Mouse (Mus musculus) gastrocnemius, adult 18-20 months (tissue): ENCODE data around the gene Gal. TPM values are rescaled to one million over a fixed set of nuclear protein-coding genes. Genes with fewer than 3 reads are reported as not detected.

Source experiments
- DNase-seq: peaks from one replicate; pipeline ENCODE4 v3.0.0; 2021; ENCODE audit warnings: low spot score
- long read RNA-seq, 2 experiments: library from polyadenylated mRNA; stranded (forward); transcript quantifications; one replicate each; pipeline ENCODE4 v2.0.0; 2021
- total RNA-seq, 2 experiments: library from RNA; stranded (reverse); gene quantifications; 2 replicates each; pipeline ENCODE4 v1.2.3; 2021

The Gal gene
- under 1 TPM; 0.30 to 0.36 TPM for total RNA-seq
- long read RNA-seq, experiment 1, partial matches to known transcripts = 0 of 2 reads
- long read RNA-seq, experiment 1, other reads (novel, unspliced or antisense) = 0 of 2 reads
- long read RNA-seq, experiment 2 = 0 reads

GRCm38 (mm10) chr19:3414268-3414733 is at the start of gene Gal:
Gene Gal (minus strand): TSS chr19:3414544.
- no peak for DNase-seq

- no peak for DNase-seq
These were observed 45.6 kb upstream of the Gal start for GRCm38 (mm10) chr19:3459986-3460385.

GRCm38 (mm10) chr19:3458331-3459099 is 44.2 kb upstream of the Gal start:
- DNase-seq = no peak

DNA sequence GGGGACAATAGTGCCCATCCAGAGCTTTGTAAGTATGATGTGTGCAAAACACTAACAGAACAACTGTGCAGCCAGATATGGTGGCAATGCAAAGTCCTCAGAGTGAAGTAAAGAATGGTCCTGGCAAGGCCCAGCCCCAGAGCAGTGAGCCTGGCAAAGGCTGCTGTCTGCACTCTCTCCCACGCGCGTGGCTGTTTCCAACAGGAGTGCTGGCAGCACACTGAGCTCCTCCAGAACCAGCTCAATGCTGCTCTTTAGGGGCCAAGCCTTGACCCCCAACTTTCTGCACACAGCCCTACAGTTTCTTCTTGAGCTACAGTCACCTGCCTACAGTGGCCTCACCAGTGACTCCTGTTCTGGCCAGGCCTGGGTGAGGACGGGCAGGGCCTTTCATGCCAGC is 43.4 kb upstream of the Gal start:
- DNase-seq = no peak

- DNase-seq = no peak
These were observed 37.3 kb upstream of the Gal start for GRCm38 (mm10) chr19:3451649-3452048.

GRCm38 (mm10) chr19:3451170-3451569 is 36.8 kb upstream of the Gal start:
- peak; percentile 77 for DNase-seq

DNA sequence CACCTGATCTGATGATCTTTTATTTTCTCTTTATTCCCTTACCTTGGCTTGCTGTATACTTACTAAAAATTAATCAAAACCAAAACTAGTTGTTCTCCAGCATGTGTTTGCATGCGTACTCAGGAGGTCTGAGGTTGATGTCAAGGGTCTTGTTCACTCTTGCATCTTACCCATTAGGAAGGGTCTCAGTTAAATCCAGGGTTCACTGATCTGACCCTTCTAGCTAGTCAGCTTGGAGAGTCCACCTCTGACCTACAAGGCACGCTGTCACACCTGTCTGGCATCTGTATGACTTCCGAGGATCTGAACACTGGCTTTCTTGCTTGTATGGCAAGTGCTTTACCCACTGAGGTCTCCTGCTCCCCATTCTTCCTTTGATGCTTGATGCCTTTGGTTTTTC is 36.4 kb upstream of the Gal start:
- DNase-seq = no peak

DNA sequence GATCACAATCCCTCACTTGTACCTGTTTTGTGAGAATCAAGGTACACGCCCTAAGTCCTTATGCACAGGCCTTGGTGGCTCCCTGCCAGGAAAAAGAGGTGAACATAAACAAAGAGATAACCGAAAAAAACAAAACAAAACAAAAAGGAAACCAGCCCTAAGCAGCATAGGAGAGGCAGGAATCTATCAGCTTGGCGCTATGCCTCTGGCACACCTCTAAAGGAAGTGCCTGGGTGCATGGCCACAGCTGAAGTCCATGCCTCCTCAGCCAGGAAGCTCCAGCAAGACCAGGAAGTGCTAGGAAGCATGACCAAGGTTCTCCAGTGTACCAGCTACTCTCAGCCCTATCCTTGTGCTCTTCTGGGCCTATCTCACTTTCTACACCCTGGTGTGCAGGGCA is 34.9 kb upstream of the Gal start:
- no peak for DNase-seq

DNA sequence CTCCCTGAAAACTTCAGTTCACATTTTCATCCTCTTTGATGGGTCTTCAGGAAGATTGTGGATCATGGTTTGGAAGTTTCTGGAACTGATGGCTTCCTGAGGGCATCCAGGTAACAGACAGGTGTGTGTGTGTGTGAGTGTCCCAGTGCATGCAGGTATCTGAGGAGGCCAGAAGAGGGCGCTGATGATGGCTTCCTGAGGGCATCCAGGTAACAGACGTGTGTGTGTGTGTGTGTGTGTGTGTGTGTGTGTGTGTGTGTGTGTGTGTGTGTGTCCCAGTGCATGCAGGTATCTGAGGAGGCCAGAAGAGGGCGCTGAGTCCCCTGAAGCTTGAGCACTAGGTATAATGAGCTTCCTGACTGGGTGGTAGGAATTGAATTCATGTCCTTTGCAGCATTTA is 33.0 kb upstream of the Gal start:
- DNase-seq = no peak

DNA sequence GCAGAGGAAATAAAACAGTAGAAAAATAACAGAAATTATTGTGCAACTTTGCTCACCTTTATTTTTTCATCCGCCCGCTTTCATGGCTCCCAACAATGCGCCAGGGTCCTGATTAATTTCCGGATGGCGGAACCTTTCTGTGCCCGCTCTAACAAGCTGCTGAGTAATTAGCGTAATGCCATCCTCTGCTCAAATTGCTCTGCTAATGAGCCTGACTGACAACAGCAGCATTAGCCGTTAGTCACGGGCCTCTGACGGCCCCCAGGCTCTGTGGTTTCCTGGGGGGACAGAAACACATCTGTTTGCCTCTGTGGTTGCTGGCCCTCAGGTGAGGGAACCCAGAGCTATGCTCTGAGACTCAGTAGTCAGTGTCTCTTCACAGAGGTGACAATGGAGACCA is 26.7 kb upstream of the Gal start:
- no peak for DNase-seq

DNA sequence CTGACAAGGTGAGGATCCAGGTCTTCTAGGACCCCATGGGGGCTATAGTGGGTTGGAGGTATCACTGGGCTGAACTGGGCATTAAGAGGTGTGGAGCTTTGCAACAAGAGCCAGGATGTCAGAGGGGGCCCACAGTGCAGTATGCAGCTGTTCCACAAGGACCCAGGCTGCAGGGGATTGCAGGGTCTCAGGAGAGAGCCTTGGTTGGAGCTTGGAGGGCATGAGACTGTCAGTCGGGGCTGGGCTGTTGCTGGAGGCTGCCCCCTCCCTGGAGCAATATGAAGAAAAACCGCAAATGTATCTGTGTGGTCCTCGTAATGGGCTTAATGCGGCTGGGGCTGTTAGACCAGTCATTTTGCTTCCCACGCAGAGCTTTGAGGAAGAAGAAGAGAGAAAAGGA is 26.3 kb upstream of the Gal start:
- DNase-seq = no peak

GRCm38 (mm10) chr19:3437980-3438379 is 23.6 kb upstream of the Gal start:
- no peak for DNase-seq

DNA sequence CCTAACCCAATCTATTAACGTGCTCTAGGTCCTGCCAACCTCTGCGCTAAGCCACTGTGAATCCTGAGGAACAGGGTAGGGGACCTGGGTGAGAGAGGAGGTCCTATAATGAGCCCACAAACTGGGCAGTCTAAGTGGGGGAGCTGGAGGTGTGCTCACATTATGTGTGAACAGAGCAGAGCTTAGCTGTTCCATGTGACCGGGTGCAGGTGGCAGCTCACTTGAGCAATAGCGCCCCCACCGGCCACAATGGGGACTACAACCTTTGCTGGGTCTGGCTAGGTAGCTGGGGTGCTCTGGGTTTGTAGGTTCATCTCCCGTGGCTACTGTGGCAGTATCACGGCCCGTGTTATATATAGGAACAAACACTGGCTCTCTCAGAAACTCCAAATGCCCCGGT is 22.5 kb upstream of the Gal start:
- peak; percentile 20 for DNase-seq

- no peak for DNase-seq
These were observed 21.5 kb upstream of the Gal start for GRCm38 (mm10) chr19:3435824-3436223.

DNA sequence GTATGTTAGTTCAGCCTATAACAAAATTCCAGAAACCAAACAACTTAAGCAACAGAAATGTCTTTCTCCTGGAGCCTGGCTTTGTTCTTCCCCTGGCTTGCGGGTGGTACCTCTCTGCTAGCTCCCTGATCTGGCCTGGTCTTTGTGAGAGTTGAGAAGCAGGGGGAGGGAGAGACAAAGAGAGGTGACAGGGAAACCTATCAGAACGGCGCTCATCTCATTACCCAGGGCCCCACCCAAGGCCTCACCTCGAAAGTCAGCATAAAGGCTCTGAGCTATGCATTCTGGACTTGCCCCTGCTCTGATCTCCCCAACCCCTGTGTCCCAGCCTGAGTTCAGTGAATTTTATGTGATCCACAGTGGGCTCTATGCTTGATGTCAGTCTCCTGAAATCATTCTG is 20.3 kb upstream of the Gal start:
- no peak for DNase-seq

DNA sequence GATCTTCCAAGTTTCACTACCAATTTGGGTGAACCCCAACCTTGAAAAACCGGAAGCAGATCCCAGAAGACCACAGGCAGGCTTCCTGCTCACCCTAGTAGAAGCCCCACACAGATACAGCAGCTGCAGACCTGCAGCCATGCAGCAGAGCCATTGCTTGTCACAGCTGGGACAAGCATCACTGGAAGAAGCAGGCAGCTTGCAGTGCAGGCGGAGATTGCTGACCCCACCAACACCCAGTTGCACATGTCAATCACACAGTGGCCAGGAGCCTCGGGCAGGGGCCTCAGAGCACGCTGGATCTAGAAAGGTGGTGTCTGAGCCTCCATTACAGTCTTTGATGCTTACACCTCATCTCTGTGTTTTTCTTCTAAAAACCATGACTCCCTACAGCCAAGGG is 19.8 kb upstream of the Gal start:
- no peak for DNase-seq

- DNase-seq = no peak
These were observed 17.6 kb upstream of the Gal start for GRCm38 (mm10) chr19:3431969-3432368.

GRCm38 (mm10) chr19:3431066-3431465 is 16.7 kb upstream of the Gal start:
- no peak for DNase-seq

DNA sequence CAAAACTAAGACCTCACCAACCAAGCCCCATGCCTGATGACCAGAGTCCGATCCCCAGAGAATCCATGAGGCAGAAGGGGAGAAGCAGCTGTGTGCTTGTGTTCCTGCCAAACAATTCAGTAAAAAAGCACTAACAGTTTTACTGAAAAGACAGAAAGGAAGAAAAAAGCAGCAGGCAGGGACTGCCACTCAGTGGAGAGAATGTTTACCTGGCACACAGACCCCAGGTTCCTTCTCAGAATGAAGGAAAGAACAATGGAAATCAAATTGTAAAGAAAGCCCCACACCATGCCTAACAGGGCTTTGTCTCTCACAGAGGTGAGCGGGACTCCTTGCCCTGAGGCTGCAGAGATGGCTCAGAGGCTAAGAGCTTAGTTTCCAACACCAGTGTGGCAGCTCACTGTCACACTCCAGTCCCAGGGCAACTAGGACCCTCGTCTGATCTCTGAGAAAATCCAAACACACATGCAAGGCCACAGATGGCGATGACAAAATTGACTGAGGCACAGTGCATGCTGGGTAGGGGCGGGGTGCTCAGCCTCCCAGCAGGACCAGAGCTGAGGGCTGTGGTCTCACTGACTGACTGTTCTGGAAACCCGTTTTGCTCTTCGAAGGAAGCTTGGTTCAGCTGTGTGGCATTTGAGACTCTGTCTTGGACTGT is 14.9 kb upstream of the Gal start:
- DNase-seq = peak; percentile 17

- peak; percentile 17 for DNase-seq
These were observed 13.9 kb upstream of the Gal start for GRCm38 (mm10) chr19:3428057-3428830.

GRCm38 (mm10) chr19:3424214-3424613 is 9.9 kb upstream of the Gal start:
- DNase-seq = no peak

- no peak for DNase-seq
These were observed 8.6 kb upstream of the Gal start for GRCm38 (mm10) chr19:3422981-3423380.
